Mouse (Mus musculus): ENCODE measurements around the gene Hfm1.

DNA sequence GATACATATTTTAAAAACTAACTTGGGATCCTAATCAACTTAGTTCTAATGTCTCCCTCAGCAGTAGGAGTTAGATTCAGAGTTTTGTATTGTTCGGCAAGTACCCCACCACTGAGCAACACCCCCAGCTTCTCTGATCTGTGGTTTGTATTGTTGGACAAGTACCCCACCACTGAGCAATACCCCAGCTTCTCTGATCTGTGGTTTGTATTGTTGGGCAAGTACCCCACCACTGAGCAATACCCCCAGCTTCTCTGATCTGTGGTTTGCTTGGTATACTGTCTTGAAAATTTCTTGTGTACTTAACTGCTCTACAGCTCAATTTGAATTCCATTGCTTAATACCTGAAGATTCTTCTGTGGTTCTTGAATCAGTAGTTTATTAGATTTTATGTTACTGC is 41.5 kb upstream of the Hfm1 start:
- TF ChIP-seq CTCF (IDR thresholded peaks at IDR 0.05; ENCODE audit: extremely low read depth, insufficient read depth, insufficient read length, insufficient replicate concordance) (no peak), POLR2A (IDR thresholded peaks at IDR 0.05; ENCODE audit: low read depth, low read length) (no peak)

Measured in spleen, adult 2 months (tissue).